Mouse (Mus musculus): ENCODE data around the gene Sprr2a2.
"Not testable (repeated sequence)": the region's sequence is repeated elsewhere in the genome, so short reads cannot be mapped to it uniquely, and the experiment has no call there.

- TF ChIP-seq POLR2A, CTCF (IDR thresholded peaks at IDR 0.05; ENCODE audit: extremely low read depth, insufficient read depth, low read length): not testable (repeated sequence)
Observed at GRCm38 (mm10) chr3:92212059-92212458, 3.7 kb upstream of the Sprr2a2 start.

Measured in cortical plate, adult 2 months (tissue).